Mouse (Mus musculus) neutrophil, adult 5-6 weeks (primary cell): ENCODE measurements around the gene Wdr27. TPM values are rescaled to one million over a fixed set of nuclear protein-coding genes. Genes with fewer than 3 reads are reported as not detected.
A peak's percentile ranks its signal among the peaks of the same experiment; 100 is the strongest.
"Not testable (repeated sequence)": the region's sequence is repeated elsewhere in the genome, so short reads cannot be mapped to it uniquely, and the experiment has no call there.

Experiments used
- ATAC-seq: fragments of 151-379, 151-347 bp; 2 replicates; pipeline ENCODE4 v1.8.0; 2017; ENCODE audit warnings: mild to moderate bottlenecking, moderate TSS enrichment; ENCODE audit not compliant: insufficient number of reproducible peaks, poor library complexity, low FRiP score, severe bottlenecking; ENCODE audit errors: extremely low read depth
- total RNA-seq: library from RNA; stranded (forward); fragments of 200-1000 nt; gene quantifications from 2 replicates; pipeline ENCODE4 v1.2.3, GENCODE M21; 2017

Wdr27 gene
- not detected in 2 replicates for total RNA-seq

- ATAC-seq = peak; percentile 99
Measured at GRCm38 (mm10) chr17:14943009-14943728, at the start of gene Wdr27, which contains the start of gene 1600012H06Rik. Gene Wdr27, minus strand, starts transcription at chr17:14943158. Gene 1600012H06Rik, plus strand, starts transcription at chr17:14943184.

GRCm38 (mm10) chr17:14992522-14993138, 49.7 kb upstream of the Wdr27 start:
- not testable (repeated sequence) for ATAC-seq

GRCm38 (mm10) chr17:14990116-14990702, 47.3 kb upstream of the Wdr27 start:
- ATAC-seq = not testable (repeated sequence)

- ATAC-seq = peak; percentile 96
Measured at GRCm38 (mm10) chr17:14978362-14979038, 35.5 kb upstream of the Wdr27 start, which contains the start of the genes 9030025P20Rik and Gm3417. Gene 9030025P20Rik, plus strand, starts transcription at chr17:14978468. Gene Gm3417, minus strand, starts transcription at chr17:14978790.

GRCm38 (mm10) chr17:14977718-14978361, 34.9 kb upstream of the Wdr27 start:
- peak; percentile 76 for ATAC-seq

GRCm38 (mm10) chr17:14968373-14968913, 25.5 kb upstream of the Wdr27 start:
- not testable (repeated sequence) for ATAC-seq

GRCm38 (mm10) chr17:14961557-14962154, 18.7 kb upstream of the Wdr27 start:
- peak; percentile 59 for ATAC-seq

- ATAC-seq = not testable (repeated sequence)
Measured at GRCm38 (mm10) chr17:14960951-14961556, 18.1 kb upstream of the Wdr27 start, which contains the start of gene Phf10. Gene Phf10, minus strand, starts transcription at chr17:14961273.

GRCm38 (mm10) chr17:14960520-14960919, 17.6 kb upstream of the Wdr27 start:
- no peak for ATAC-seq

- no peak for ATAC-seq
Measured at GRCm38 (mm10) chr17:14959979-14960378, 17.0 kb upstream of the Wdr27 start.

GRCm38 (mm10) chr17:14958686-14959327, 15.8 kb upstream of the Wdr27 start:
- ATAC-seq = no peak

GRCm38 (mm10) chr17:14953452-14953851, 10.5 kb upstream of the Wdr27 start:
- ATAC-seq = no peak

GRCm38 (mm10) chr17:14949161-14949827, 6.3 kb upstream of the Wdr27 start:
- no peak for ATAC-seq

GRCm38 (mm10) chr17:14944551-14944950, 1.6 kb upstream of the Wdr27 start:
- no peak for ATAC-seq

- no peak for ATAC-seq
Measured at GRCm38 (mm10) chr17:14943729-14944059, 736 bp upstream of the Wdr27 start.

- not testable (repeated sequence) for ATAC-seq
Measured at GRCm38 (mm10) chr17:14942181-14942580, 777 bp downstream of the Wdr27 start.
